Mouse (Mus musculus) liver, postnatal 0 days (tissue): ENCODE measurements around the gene Hist1h3f.
"Not testable (repeated sequence)": the region's sequence is repeated elsewhere in the genome, so short reads cannot be mapped to it uniquely, and the experiment has no call there.

ENCODE experiments used
- CTCF ChIP-seq: sonication (generic); IDR thresholded peaks from 2 replicates; pipeline ENCODE4 v1.5.1; 2016; ENCODE audit warnings: antibody characterized with exemption, low read depth
- EP300 ChIP-seq: IDR thresholded peaks from 2 replicates; pipeline ENCODE4 v1.6.1; 2016; ENCODE audit warnings: antibody characterized with exemption, low read depth, mild to moderate bottlenecking

DNA sequence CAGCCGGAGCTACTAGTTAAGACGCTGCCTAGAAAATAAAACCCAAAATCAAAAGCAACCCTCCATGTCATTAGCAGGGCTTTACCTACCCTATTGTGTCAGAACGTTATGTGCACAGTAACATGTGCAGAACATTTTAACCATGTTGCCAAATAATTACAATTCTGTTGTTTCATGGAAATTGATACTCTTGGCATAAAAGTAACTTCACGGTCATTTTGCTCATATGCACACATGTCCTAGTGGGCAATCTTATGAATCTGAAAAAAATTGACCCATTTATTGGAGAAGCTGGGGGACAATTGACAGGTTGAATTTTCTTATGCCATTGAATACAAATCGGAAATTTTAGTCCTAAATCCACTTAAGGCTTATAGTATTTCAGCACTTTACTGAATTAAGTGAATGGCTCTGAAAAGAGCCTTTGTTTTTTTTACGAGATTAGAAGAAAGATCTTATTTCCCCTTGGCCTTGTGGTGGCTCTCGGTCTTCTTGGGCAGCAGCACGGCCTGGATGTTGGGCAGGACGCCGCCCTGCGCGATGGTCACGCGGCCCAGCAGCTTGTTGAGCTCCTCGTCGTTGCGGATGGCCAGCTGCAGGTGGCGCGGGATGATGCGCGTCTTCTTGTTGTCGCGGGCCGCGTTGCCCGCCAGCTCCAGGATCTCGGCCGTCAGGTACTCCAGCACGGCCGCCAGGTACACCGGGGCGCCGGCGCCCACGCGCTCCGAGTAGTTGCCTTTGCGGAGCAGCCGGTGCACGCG is 26.6 kb downstream of the Hist1h3f start:
- peak; percentile 26; the same call in 1 of the 2 replicates for TF ChIP-seq CTCF
- not testable (repeated sequence) for TF ChIP-seq EP300
